Mouse (Mus musculus): ENCODE results near the gene Adamtsl4. TPM values are rescaled to one million over a fixed set of nuclear protein-coding genes. Genes with fewer than 3 reads are reported as not detected.
"Not testable (repeated sequence)": the region's sequence is repeated elsewhere in the genome, so short reads cannot be mapped to it uniquely, and the experiment has no call there.

The Adamtsl4 gene
- total RNA-seq, 2 experiments from 2014 or later = 13.3 to 13.4 TPM

GRCm38 (mm10) chr3:95660788-95661478 lies 26.8 kb downstream of the Adamtsl4 start:
- DNase-seq = no peak

GRCm38 (mm10) chr3:95659948-95660347 lies 27.8 kb downstream of the Adamtsl4 start:
- DNase-seq = no peak

- peak; percentile 81 for DNase-seq
Measured at GRCm38 (mm10) chr3:95658868-95659712, 28.6 kb downstream of the Adamtsl4 start.

GRCm38 (mm10) chr3:95658236-95658867 lies 29.4 kb downstream of the Adamtsl4 start, which contains the start of gene Mcl1:
Gene Mcl1 (plus strand): TSS chr3:95658788.
- peak; percentile 98 for DNase-seq

GRCm38 (mm10) chr3:95657711-95658110 lies 30.0 kb downstream of the Adamtsl4 start:
- DNase-seq = no peak

- DNase-seq = no peak
Measured at GRCm38 (mm10) chr3:95657108-95657507, 30.6 kb downstream of the Adamtsl4 start.

GRCm38 (mm10) chr3:95655437-95655836 lies 32.3 kb downstream of the Adamtsl4 start:
- no peak for DNase-seq

GRCm38 (mm10) chr3:95654371-95654770 lies 33.3 kb downstream of the Adamtsl4 start:
- DNase-seq = not testable (repeated sequence)

- no peak for DNase-seq
Measured at GRCm38 (mm10) chr3:95653473-95654034, 34.2 kb downstream of the Adamtsl4 start.

- DNase-seq = no peak
Measured at GRCm38 (mm10) chr3:95652871-95653270, 34.8 kb downstream of the Adamtsl4 start.

- no peak for DNase-seq
Measured at GRCm38 (mm10) chr3:95652204-95652811, 35.4 kb downstream of the Adamtsl4 start.

GRCm38 (mm10) chr3:95651391-95652203 lies 36.1 kb downstream of the Adamtsl4 start:
- peak; percentile 41 for DNase-seq

- no peak for DNase-seq
Measured at GRCm38 (mm10) chr3:95651033-95651373, 36.7 kb downstream of the Adamtsl4 start.

GRCm38 (mm10) chr3:95650276-95651032 lies 37.3 kb downstream of the Adamtsl4 start:
- DNase-seq = peak; percentile 50

- no peak for DNase-seq
Measured at GRCm38 (mm10) chr3:95648016-95648415, 39.7 kb downstream of the Adamtsl4 start.

GRCm38 (mm10) chr3:95645313-95646235 lies 42.1 kb downstream of the Adamtsl4 start:
- DNase-seq = no peak

- DNase-seq = no peak
Measured at GRCm38 (mm10) chr3:95643097-95643496, 44.6 kb downstream of the Adamtsl4 start.

GRCm38 (mm10) chr3:95639694-95640093 lies 48.0 kb downstream of the Adamtsl4 start:
- no peak for DNase-seq

- no peak for DNase-seq
Measured at GRCm38 (mm10) chr3:95636072-95636471, 51.6 kb downstream of the Adamtsl4 start.

Measured in adrenal gland, postnatal 10 days (tissue).